Mouse (Mus musculus): ENCODE data around the gene Rassf8. TPM values are rescaled to one million over a fixed set of nuclear protein-coding genes. Genes with fewer than 3 reads are reported as not detected.
A peak's percentile ranks its signal among the peaks of the same experiment; 100 is the strongest.

Gene Rassf8
- total RNA-seq, 2 experiments from 2014 or later, result 15.5 to 17.3 TPM

- DNase-seq (ENCODE audit: low spot score in 2 of 2), result no peak
- intact Hi-C loops (cut with DNase I), result no loop called here
Observed at GRCm38 (mm10) chr6:145769855-145770254, 23.3 kb downstream of the Rassf8 start.

GRCm38 (mm10) chr6:145770272-145771000 lies 23.9 kb downstream of the Rassf8 start:
- DNase-seq (ENCODE audit: low spot score in 2 of 2), result no peak
- intact Hi-C loops (cut with DNase I), result no loop called here

- intact Hi-C loops (cut with DNase I), result no loop called here
- no peak for DNase-seq (ENCODE audit: low spot score in 2 of 2)
Observed at GRCm38 (mm10) chr6:145774436-145774835, 27.9 kb downstream of the Rassf8 start.

- DNase-seq (ENCODE audit: low spot score in 2 of 2), result no peak
- intact Hi-C loops (cut with DNase I), result no loop called here
Observed at GRCm38 (mm10) chr6:145776241-145776640, 29.7 kb downstream of the Rassf8 start.

GRCm38 (mm10) chr6:145779383-145779782 lies 32.8 kb downstream of the Rassf8 start:
- intact Hi-C loops (cut with DNase I), result no loop called here
- DNase-seq (ENCODE audit: low spot score in 2 of 2), result no peak

GRCm38 (mm10) chr6:145780180-145780802 lies 33.7 kb downstream of the Rassf8 start:
- DNase-seq (ENCODE audit: low spot score in 2 of 2), result no peak
- intact Hi-C loops (cut with DNase I), result no loop called here

- intact Hi-C loops (cut with DNase I), result no loop called here
- DNase-seq (ENCODE audit: low spot score in 2 of 2), result no peak
Observed at GRCm38 (mm10) chr6:145781256-145781655, 34.7 kb downstream of the Rassf8 start.

- intact Hi-C loops (cut with DNase I), result no loop called here
- no peak for DNase-seq (ENCODE audit: low spot score in 2 of 2)
Observed at GRCm38 (mm10) chr6:145781966-145782365, 35.4 kb downstream of the Rassf8 start.

GRCm38 (mm10) chr6:145787311-145787710 lies 40.8 kb downstream of the Rassf8 start:
- DNase-seq (ENCODE audit: low spot score in 2 of 2), result no peak
- intact Hi-C loops (cut with DNase I), result no loop called here

GRCm38 (mm10) chr6:145789738-145790137 lies 43.2 kb downstream of the Rassf8 start:
- DNase-seq (ENCODE audit: low spot score in 2 of 2), result no peak
- intact Hi-C loops (cut with DNase I), result loop anchor here (10.0 kb wide), 1 partner anchor 425 kb away; no protein-coding TSS in a partner anchor

GRCm38 (mm10) chr6:145792373-145792772 lies 45.8 kb downstream of the Rassf8 start:
- intact Hi-C loops (cut with DNase I), result loop anchor here (10.0 kb wide), 1 partner anchor 428 kb away; no protein-coding TSS in a partner anchor

GRCm38 (mm10) chr6:145793109-145793593 lies 46.6 kb downstream of the Rassf8 start:
- DNase-seq (ENCODE audit: low spot score in 2 of 2), result peak; percentile 54 to 59
- intact Hi-C loops (cut with DNase I), result loop anchor here (10.0 kb wide), 1 partner anchor 428 kb away; no protein-coding TSS in a partner anchor

More at GRCm38 (mm10) chr6:145792373-145792772, 45.8 kb downstream of the Rassf8 start:
- no peak for DNase-seq (ENCODE audit: low spot score in 2 of 2)

- intact Hi-C loops (cut with DNase I), result loop anchor here (10.0 kb wide), 1 partner anchor 430 kb away; no protein-coding TSS in a partner anchor
- DNase-seq (ENCODE audit: low spot score in 2 of 2), result no peak
Observed at GRCm38 (mm10) chr6:145794671-145795070, 48.1 kb downstream of the Rassf8 start.

GRCm38 (mm10) chr6:145796191-145797023 lies 49.9 kb downstream of the Rassf8 start:
- intact Hi-C loops (cut with DNase I), result loop anchor here (10.0 kb wide), 1 partner anchor 432 kb away; no protein-coding TSS in a partner anchor
- no peak for DNase-seq (ENCODE audit: low spot score in 2 of 2)

- intact Hi-C loops (cut with DNase I), result loop anchor here (10.0 kb wide), 1 partner anchor 433 kb away; no protein-coding TSS in a partner anchor
Observed at GRCm38 (mm10) chr6:145797692-145798091, 51.1 kb downstream of the Rassf8 start.

GRCm38 (mm10) chr6:145801796-145802488 lies 55.4 kb downstream of the Rassf8 start:
- no peak for DNase-seq (ENCODE audit: low spot score in 2 of 2)
- intact Hi-C loops (cut with DNase I), result no loop called here

More at GRCm38 (mm10) chr6:145797692-145798091, 51.1 kb downstream of the Rassf8 start:
- DNase-seq (ENCODE audit: low spot score in 2 of 2), result no peak

- DNase-seq (ENCODE audit: low spot score in 2 of 2), result no peak
- intact Hi-C loops (cut with DNase I), result no loop called here
Observed at GRCm38 (mm10) chr6:145802881-145803280, 56.3 kb downstream of the Rassf8 start.

GRCm38 (mm10) chr6:145804276-145804675 lies 57.7 kb downstream of the Rassf8 start:
- intact Hi-C loops (cut with DNase I), result no loop called here

GRCm38 (mm10) chr6:145806784-145807183 lies 60.2 kb downstream of the Rassf8 start:
- DNase-seq (ENCODE audit: low spot score in 2 of 2), result no peak
- intact Hi-C loops (cut with DNase I), result no loop called here

More at GRCm38 (mm10) chr6:145804276-145804675, 57.7 kb downstream of the Rassf8 start:
- DNase-seq (ENCODE audit: low spot score in 2 of 2), result no peak
